Mouse (Mus musculus) liver, adult 2 months (tissue): ENCODE data around the gene Gsg1l. TPM values are rescaled to one million over a fixed set of nuclear protein-coding genes. Genes with fewer than 3 reads are reported as not detected.

ENCODE experiments used
- DNase-seq: peaks from one replicate; pipeline ENCODE4 v3.0.0-alpha.2; 2011; ENCODE audit warnings: low read depth, low spot score; ENCODE audit errors: extremely low read depth
- H3K27ac ChIP-seq: fragments of 200-500 bp; replicated peaks from 2 replicates; pipeline ENCODE4 v1.5.1; 2012; ENCODE audit warnings: low read depth, mild to moderate bottlenecking, control low read depth, inconsistent platforms, low read length; ENCODE audit not compliant: insufficient read depth
- H3K27me3 ChIP-seq: fragments of 200-500 bp; 2 replicates; pipeline ENCODE4 v1.6.1; 2012; ENCODE audit warnings: mild to moderate bottlenecking, moderate library complexity, low read length, inconsistent platforms; ENCODE audit not compliant: control insufficient read depth, insufficient read depth
- H3K36me3 ChIP-seq: fragments of 200-500 bp; 2 replicates; pipeline ENCODE4 v1.6.1; 2012; ENCODE audit warnings: low read length, inconsistent platforms; ENCODE audit not compliant: control insufficient read depth, insufficient read depth
- H3K4me1 ChIP-seq: fragments of 200-500 bp; 2 replicates; pipeline ENCODE4 v1.6.1; 2011; ENCODE audit warnings: low read length; ENCODE audit not compliant: control insufficient read depth, insufficient read depth
- H3K4me3 ChIP-seq: fragments of 200-500 bp; 2 replicates; pipeline ENCODE4 v1.5.1; 2011; ENCODE audit warnings: low read depth, mild to moderate bottlenecking, control low read depth, low read length, moderate library complexity; ENCODE audit not compliant: insufficient read depth
- H3K79me2 ChIP-seq: fragments of 200-500 bp; 2 replicates; pipeline ENCODE4 v1.6.1; 2012; ENCODE audit warnings: inconsistent platforms, mild to moderate bottlenecking, low read length, moderate library complexity; ENCODE audit not compliant: control insufficient read depth, insufficient read depth
- H3K9ac ChIP-seq: fragments of 200-500 bp; 2 replicates; pipeline ENCODE4 v1.6.1; 2012; ENCODE audit warnings: low read depth, mild to moderate bottlenecking, control low read depth, inconsistent platforms, low read length
- CTCF ChIP-seq: fragments of 200-500 bp; IDR thresholded peaks from 2 replicates; pipeline ENCODE4 v1.5.1; 2011; ENCODE audit warnings: low read depth, low read length, control low read depth
- POLR2A ChIP-seq: fragments of 200-500 bp; IDR thresholded peaks from 2 replicates; pipeline ENCODE4 v1.6.1; 2011; ENCODE audit warnings: low read length, control low read depth; ENCODE audit not compliant: insufficient read depth; ENCODE audit errors: extremely low read depth
- WGBS: fragments of 180-500 bp; shearing (Covaris S2); methylation state at CpG from one replicate; pipeline ENCODE4 v1.1.7; 2018; 5-methylcytosine and 5-hydroxymethylcytosine counted together
- polyA plus RNA-seq: library from polyadenylated mRNA; depleted of rRNA; stranded (reverse); fragments of >200 nt; gene quantifications from 2 replicates; pipeline ENCODE4 v1.2.3, GENCODE M21; 2012; rRNA removed
- total RNA-seq: library from RNA; depleted of rRNA; stranded (reverse); fragments of >200 nt; gene quantifications from 2 replicates; pipeline ENCODE4 v1.2.3, GENCODE M21; 2014; rRNA removed

Gsg1l gene
- total and polyA plus RNA-seq, 2 experiments = 0.31 TPM; not detected in 1

- Histone ChIP-seq H3K9ac (no peak overlapping the region), H3K79me2 (no peaks in the 10 kb centered on the region), H3K27me3 (no peaks in the 10 kb centered on the region), H3K36me3 (peaks cover 2% of the 10 kb centered on the region; the same call in 1 of the 2 replicates), H3K4me1 (peaks cover 6% of the 10 kb centered on the region; the same call in 1 of the 2 replicates), H3K4me3 (no peak overlapping the region), H3K27ac (no peak overlapping the region)
- 85% methylated on average over 1 of the region's 1 CpGs for WGBS
- DNase-seq = no peak
- TF ChIP-seq CTCF (no peak), POLR2A (no peak)
Measured at GRCm38 (mm10) chr7:125832767-125833166, 249.4 kb downstream of the Gsg1l start.

DNA sequence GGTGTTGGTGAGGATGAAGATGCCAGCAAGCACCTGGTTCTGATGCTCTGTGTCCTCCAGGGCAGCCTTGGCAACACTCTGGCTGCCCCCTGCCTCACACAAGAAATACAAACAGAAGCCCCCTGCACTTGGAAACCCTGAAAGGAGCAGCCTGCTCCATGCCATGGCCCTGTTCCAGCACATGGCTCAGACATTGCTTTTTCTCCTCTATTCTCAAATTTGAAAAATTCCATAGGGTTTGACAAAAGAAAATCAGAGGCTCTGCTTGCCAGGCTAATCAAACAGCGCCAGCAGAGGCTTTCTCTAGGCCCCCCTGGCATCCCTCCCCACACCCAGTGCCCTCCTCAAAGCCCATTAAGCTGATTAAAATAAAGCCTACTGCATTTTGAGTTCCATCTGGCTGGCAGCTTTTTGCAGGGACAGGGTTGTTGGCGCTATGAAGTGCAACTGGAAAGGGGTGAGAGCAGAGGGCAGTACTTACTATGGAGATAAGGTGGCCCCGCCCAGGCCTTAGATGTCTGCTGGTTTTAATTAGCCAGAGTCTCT is 253.0 kb downstream of the Gsg1l start:
- no peaks in the 10 kb centered on the region for H3K27me3 ChIP-seq
- WGBS = 87% methylated on average over 3 of the region's 3 CpGs
- no peak for DNase-seq

GRCm38 (mm10) chr7:125828561-125828960 is 253.7 kb downstream of the Gsg1l start:
- no peak overlapping the region for H3K4me3 ChIP-seq
- no peaks in the 10 kb centered on the region for H3K27me3 ChIP-seq
- H3K9ac ChIP-seq = no peak overlapping the region
- H3K36me3 ChIP-seq = peaks cover 2% of the 10 kb centered on the region; the same call in 1 of the 2 replicates
- no peak overlapping the region for H3K27ac ChIP-seq
- H3K4me1 ChIP-seq = peaks cover 6% of the 10 kb centered on the region; the same call in 1 of the 2 replicates
- no peak for TF ChIP-seq POLR2A
- TF ChIP-seq CTCF = no peak
- H3K79me2 ChIP-seq = no peaks in the 10 kb centered on the region
- 97% methylated on average over 5 of the region's 5 CpGs for WGBS
- DNase-seq = no peak

More for the DNA sequence above, 253.0 kb downstream of the Gsg1l start:
- H3K4me1 ChIP-seq = peaks cover 6% of the 10 kb centered on the region; the same call in 1 of the 2 replicates
- no peak overlapping the region for H3K27ac ChIP-seq
- TF ChIP-seq CTCF = no peak
- H3K9ac ChIP-seq = no peak overlapping the region
- peaks cover 2% of the 10 kb centered on the region; the same call in 1 of the 2 replicates for H3K36me3 ChIP-seq
- no peak overlapping the region for H3K4me3 ChIP-seq
- no peaks in the 10 kb centered on the region for H3K79me2 ChIP-seq

Other genes starting within 250 kb of the Gsg1l start
- 15.0 and 25.9 TPM in 2 replicates for gene Xpo6, start 118.1 kb upstream of the Gsg1l start, total RNA-seq
- gene Xpo6, start 118.1 kb upstream of the Gsg1l start, polyA plus RNA-seq = 65.5 and 79.2 TPM in 2 replicates
- 12.2 and 13.5 TPM in 2 replicates for gene Sbk1, start 190.2 kb upstream of the Gsg1l start, total RNA-seq
- gene Sbk1, start 190.2 kb upstream of the Gsg1l start, polyA plus RNA-seq = 17.1 and 21.6 TPM in 2 replicates